Mouse (Mus musculus) heart, postnatal 25 days (tissue): ENCODE results near the gene Scamp4. TPM values are rescaled to one million over a fixed set of nuclear protein-coding genes. Genes with fewer than 3 reads are reported as not detected.

Experiments
- DNase-seq: peaks from one replicate; pipeline ENCODE4 v3.0.0; 2022; ENCODE audit warnings: low spot score
- intact Hi-C: fragments of 180-260 bp; cut with DNase I; formaldehyde crosslinking; loops from one replicate; pipeline ENCODE4 v1.15.1; 2025
- total RNA-seq, 2 experiments: library from RNA; stranded (reverse); gene quantifications; 2 replicates each; pipeline ENCODE4 v1.2.3; 2021

The Scamp4 gene
- 10 to 100 TPM; 21.0 to 21.7 TPM for total RNA-seq

DNA sequence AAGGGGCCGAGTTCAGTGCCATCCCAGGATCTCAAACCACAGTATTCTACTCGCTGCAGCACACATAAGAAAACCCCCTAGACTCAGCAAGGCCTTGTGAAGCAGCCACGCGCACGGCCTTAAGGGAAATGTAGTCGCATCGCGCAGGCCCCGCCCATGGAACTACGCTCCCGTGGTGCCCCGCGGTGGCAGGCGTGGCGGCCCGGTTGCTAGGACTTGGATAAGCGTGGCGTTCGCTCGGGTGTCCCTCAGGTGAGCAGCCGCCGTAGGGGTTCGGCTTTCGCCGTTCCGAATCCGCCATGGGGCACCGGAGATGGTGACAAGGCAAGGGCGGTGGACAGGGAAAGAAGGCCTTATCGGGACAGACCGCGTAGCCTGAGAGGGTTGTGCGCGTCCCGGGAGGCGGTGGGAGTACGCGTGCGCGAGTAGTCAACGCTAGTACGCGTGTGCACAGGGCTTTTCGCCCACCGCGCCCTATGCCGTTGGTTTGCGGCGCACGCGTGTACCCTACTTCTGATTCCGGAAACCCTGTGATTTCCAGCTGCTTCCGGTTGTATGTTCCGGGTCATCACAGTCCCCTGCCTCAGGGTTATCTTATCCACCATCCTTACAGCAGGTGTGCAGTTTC is at the start of gene Scamp4, which contains the start of gene Adat3:
TSS of gene Scamp4 (plus strand) at position 175 of the 628 bp plus-strand sequence.
TSS of gene Adat3 (plus strand) at position 183 of the 628 bp plus-strand sequence.
- peak; percentile 89 for DNase-seq
- intact Hi-C loops, result loop anchor here (2.0 kb wide), 1 partner anchor 18 kb away; no protein-coding TSS in a partner anchor

DNA sequence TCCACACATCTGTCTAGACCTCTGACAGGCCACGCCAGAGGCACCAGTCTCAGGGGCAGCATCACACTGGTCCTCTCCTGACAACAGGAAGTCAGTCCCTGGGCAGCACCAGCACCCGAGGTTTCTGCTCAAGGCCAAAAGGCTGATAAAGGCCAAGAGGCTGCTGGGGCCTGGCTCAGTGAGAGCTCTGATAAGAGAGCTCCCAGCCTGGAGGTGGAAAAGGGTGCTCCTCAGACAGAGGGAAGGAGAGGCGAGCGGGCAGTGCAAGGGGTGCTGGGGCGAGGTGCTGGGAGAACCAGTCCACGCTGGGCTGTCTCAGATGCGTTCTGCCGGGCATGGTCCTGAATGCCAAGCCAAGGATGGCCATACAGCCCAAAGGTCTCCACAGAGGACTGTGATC is 49.1 kb upstream of the Scamp4 start:
- DNase-seq, result no peak
- intact Hi-C loops, result no loop called here

DNA sequence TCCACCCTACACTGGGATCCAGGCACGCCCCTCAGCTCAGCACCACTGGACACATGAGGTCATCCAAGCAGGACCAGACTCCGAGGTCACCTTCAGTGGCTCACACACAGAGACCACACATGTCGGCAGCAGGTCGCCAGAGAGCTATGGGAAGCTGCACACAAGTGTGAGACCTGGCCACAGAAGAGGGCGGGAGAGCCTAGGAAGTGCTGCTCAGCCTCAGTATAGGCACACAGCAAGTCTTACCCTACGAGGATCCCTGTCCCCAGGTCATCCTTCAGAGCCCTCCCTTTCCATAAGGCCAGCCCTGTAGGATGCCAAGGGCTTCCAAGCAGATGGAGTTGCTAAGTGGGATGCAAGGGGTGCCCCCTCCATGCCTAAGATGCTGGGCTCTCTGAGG is 48.7 kb upstream of the Scamp4 start:
- intact Hi-C loops, result no loop called here
- DNase-seq, result no peak

DNA sequence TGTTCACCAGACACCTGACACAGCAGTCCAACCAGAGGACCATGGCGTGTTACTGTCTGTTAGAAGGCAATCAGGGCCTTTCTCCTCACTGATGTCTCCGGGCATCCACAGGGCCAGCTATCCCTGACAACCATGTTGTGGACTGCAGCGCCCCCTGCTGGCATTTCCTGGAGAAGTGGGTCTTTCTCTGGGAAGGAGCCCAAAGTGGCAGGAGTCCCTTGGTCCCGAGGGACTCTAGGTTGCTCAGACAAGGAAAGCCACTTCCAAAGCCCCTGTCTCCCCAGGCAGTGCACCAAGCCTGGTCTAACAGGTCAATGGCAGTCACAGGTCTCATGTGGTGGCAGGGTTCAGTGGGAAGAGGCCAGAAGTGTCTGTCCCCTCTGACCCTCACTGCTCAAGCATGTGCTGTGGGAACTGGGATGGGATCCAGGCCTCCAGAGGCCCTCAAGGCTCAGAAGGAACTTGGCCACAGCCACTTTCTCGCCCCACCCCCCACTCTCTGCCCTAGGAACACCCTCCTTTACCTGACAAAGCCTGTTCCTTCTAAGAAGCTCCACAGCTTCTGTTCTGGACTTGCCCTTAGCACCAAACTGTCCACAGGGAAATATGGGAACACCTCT is 45.2 kb upstream of the Scamp4 start:
- no peak for DNase-seq
- intact Hi-C loops, result no loop called here

DNA sequence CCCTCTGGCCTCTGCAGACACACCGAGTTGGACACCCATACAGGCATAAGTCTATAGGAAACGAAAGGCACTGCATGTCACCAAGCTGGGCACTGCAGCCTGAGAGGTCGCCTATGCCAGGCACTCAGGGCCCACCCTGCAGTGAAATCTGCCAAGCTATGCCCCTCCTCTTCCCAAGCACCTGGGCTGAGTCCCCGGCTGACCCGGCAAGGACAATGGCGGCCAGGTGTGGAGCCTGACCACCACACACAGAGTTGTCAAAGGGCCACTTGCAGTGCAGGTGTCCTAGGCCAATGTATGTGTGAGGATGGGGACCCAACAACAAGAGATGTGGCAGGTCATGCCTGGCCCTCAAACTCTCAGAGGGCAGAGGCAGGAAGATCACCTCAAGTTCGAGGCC is 43.2 kb upstream of the Scamp4 start:
- DNase-seq, result no peak

DNA sequence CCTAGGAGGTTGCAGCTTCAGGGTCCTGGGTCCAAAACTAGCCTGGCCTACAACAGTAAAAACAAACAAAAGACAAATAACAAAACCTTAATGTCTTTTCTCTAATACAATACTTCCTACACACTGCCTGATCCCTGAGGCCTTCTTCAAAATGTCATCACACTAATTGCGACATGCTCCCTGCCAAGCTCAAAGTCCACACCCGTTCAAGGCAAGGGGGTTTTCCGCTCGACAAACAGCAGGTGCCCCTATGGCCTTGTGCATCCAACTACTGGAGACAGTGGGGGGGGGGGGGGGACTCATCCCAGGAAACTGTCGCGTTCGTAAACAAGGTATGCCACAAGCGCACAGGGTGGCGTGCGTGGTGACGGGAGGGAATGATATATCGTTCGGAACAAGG is 42.1 kb upstream of the Scamp4 start:
- intact Hi-C loops, result no loop called here

More for the DNA sequence above, 43.2 kb upstream of the Scamp4 start:
- intact Hi-C loops, result no loop called here

DNA sequence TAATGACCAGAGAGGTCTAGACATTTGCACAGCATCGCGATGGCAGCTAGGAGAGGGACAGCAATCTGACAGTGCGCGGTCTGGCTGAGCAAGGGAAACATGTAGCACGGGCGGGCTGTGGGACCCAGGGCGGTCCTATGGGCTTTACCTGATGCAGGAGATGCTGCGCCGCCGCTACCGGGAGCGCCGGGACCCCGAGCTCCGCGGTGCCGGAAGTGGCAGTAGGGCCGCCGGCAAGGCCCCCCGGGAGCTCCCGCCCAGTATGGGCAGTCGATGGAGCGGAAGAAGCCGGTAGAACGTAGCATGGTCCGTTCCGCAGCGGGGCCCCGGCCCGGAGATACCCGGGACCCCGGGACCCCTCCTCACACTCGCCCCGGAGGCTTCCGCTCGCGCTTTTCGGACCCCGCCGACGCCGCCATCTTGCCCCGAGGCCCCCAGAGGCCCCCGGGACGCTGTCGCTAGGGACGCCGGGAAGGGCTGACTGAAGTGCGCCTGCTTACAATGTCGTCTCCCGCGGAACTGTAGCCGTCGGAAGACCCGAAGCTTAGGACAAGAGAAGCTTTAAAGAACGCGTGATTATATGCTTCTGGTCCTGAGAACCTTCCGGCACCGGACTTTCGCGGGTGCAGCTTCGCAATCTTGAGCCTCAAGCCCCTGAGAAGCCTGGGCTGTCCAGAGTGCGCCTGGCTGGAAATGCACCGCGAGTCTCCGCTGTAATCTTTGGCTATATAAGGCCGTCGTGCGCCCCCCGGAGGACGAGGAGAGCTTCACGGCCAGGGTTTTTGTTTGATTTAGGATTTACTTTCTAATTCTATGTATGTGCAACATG is 41.3 kb upstream of the Scamp4 start, which contains the start of gene Rexo1:
TSS of gene Rexo1 (minus strand) at position 445 of the 829 bp plus-strand sequence.
- intact Hi-C loops, result no loop called here
- DNase-seq, result peak; percentile 84

More for the DNA sequence above, 42.1 kb upstream of the Scamp4 start:
- DNase-seq, result no peak

DNA sequence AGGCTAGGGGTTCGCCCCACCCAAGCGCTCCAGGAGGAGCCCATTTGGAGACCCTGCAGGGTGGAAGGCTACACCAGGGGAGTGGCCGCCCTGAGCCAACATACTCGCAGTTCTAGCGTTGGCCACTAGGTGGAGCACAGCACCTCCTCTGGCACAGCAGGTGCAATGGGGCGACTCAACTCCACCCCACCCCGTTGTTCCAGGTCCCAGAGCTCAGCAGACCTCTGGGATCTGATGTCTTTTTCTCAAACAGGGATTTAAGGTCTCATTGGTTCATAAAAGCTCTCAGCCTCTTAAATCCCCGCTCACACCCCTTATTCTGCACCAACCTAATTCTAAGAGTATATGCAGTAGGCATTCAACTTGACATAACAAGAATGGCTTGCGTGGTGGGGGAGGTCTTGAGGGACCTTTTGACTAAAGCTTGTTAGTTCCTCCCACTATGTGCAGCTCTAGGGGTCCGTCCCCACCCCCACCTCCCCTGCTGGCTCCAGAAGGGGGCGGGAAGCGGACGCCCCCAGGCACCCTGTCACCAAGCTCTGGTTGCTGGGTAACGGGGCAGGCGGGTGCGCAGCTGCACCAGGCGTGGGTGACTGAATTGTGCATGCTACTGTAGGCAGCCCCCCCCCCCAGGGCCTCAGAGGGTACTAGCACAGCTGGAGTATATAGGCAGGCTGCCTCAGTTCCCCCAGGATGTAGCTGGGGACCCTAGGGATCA is 36.1 kb upstream of the Scamp4 start:
- peak; percentile 42 for DNase-seq

DNA sequence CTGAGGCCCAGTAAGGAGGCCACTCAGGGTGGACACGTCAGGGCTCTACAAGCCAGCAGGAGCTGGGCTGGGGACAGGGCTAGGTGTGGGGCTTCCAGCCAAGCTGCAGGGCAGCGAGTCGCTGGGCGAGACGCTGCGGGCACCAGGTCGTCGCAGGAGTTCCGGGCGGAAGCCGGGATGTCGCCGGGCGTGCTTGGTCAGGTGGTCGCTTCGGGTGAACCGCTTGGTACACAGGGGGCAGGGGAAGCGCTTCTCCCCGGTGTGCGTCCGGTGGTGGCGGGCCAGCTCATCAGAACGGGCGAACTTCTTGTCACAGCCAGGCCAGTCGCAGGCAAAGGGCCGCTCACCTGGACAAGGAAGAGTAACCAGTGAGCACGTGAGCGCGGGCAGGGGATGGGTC is 33.8 kb upstream of the Scamp4 start:
- no peak for DNase-seq
- intact Hi-C loops, result no loop called here

More for the DNA sequence above, 36.1 kb upstream of the Scamp4 start:
- intact Hi-C loops, result loop anchor here (1.0 kb wide), 1 partner anchor 122 kb away; no protein-coding TSS in a partner anchor

DNA sequence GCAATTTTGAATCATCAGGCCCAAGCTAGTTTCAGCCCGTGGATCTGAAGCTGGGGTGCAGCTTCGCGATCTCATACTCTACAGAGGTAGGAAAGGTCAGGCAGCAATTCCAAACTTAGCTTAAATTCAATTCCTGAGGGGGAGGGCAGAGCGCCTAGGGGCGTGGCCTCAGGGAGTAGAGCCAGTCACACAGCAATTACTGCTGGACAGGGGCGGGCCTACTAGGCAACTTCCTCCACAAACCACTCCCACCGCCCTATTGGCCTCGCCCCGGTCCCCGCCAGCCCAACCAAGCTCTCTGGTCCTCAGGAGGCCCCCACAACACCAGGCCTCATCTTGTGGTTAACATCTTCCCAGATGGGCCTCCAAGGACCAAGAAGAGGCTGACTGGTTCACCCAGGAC is 33.0 kb upstream of the Scamp4 start:
- peak; percentile 39 for DNase-seq
- intact Hi-C loops, result no loop called here

DNA sequence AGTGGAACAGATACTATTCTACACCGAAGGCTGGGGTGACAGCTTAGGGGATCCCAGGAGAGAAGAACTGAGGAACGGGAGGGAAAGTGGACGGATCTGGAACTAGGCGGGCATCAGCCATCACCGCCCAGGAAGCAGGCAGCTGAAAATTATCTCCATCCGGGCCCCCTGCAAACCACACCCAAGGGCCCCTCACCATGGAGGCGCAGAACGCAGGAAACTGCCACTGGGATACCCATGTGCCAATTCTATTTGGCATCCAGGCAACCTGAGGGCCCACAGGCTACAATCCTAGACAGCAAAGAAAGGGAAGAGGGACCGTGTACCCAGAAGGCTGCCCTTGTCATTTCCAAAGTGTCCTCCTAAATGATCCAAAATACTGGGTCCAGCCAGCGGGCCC is 32.3 kb upstream of the Scamp4 start:
- no peak for DNase-seq
- intact Hi-C loops, result no loop called here

DNA sequence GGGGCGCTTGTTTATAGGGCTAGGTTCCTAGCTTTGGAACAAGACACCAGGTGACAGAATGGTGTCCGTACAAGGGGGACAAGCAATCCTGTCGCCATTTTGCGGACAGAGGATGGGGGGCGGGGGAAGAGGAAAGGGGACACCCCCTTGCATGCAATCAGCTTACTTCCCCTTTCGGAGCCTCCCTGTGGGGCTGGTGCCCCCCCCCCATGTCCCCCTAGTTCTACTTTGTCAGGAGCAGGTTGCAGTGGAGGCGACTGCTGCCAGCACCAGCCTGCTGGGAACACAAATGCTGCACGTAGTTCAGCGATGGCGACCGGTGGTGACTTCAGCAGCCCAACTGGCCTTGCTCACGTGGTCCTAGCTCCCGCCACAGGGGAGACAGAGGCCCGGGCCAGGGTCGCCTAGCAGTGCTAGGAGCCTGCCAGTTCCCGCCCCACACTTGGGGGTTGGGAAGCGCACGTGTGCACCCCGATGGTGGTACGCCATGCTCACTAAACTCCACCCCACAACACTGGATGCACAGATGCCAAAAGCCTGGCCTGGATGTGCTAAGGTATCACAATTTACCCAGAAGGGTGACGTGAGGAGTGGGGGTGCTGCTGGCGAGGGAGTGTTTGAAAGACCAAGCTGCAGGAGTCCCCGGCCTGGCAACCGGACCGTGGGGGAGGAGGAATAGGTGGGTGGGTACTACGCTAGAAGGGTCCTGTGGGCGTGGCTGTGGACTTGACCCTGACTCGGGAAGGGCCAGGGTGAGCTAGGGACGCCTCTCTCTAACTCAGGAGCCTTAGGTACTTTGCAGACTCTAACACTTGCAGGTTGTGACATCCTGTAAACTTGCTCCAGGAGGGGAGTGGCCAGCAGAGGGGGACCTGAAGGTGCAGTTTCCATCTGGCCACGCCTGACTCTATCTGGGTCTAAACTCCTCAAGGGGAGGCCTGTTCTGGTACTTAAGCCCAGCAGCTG is 31.5 kb upstream of the Scamp4 start:
- no peak for DNase-seq
- intact Hi-C loops, result no loop called here

DNA sequence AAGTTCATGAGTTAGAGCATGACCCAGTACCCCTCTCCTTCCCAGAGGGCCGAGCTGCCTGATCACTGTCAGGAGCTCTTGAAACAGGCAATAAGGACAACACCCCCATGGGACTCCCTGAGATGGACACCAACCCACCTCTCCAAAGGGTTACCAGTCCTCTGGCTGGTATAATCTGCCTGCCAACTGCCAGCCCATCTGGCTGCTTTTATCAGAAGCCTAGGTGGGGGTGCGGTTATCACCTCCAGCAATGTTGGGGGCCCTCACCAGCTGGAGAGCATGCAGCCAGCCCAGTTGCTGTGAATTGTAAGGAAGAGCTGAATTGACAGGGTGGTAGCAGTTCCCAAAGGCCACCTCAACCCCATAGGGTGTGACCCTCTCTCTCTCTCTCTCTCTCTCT is 30.2 kb upstream of the Scamp4 start:
- no peak for DNase-seq
- intact Hi-C loops, result no loop called here

DNA sequence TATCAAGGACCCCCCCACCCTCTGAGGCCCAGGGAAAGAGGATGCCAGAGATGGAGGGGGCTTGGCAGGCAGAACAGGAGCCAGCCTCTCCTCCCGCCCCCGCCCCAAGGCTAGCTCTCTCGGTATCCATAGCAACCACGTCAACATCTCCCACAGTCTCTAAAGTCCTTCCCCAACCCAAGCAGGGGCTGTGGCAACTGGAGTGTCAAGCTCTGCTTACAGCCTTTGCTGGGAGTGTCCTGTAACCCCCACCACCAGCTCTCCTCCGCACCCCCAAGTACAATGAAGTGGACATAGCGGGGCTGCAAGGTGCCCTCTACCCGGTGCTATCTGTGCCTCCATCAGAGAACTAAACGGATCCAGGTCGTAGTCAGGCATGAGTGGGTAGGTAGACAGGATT is 28.7 kb upstream of the Scamp4 start:
- intact Hi-C loops, result no loop called here
- no peak for DNase-seq

DNA sequence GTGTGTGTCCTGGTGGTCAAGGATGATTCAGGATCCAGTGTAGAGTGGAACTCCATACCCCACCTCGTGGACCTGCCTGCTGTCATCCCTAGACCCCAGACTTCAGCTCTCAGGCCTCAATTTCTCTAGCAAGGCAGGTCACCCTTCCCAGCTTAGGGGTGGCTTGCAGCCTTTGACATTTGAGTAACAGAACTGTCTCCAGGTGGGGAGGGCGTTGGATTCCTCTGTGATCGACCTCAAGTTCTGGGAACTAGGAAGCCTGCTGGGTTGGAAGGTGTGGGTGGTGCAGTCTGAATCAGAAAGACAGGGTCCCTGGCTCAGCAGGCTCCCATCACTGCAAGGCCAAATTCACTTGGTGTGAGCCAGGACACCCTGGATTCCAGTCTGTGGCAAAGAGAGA is 27.8 kb upstream of the Scamp4 start:
- no peak for DNase-seq
- intact Hi-C loops, result no loop called here

DNA sequence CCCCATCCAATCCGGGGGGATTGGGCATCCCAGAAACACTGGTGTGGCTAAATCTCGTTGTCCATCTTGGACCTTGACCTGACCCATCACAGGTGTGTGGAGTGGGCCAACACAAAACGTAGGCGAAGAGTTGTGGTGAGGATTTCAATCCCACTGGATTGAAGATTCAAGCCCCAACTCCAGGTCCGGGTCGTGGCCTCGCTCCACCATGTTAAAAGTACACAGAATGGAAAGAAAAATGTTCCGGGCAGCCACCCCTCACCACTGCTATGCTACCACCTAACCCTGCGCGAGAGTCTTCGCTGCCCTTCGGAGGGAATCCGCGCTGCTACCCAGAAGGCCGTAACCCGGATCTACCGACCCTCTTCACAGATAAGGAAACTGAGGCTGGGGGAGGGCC is 26.7 kb upstream of the Scamp4 start:
- intact Hi-C loops, result no loop called here

DNA sequence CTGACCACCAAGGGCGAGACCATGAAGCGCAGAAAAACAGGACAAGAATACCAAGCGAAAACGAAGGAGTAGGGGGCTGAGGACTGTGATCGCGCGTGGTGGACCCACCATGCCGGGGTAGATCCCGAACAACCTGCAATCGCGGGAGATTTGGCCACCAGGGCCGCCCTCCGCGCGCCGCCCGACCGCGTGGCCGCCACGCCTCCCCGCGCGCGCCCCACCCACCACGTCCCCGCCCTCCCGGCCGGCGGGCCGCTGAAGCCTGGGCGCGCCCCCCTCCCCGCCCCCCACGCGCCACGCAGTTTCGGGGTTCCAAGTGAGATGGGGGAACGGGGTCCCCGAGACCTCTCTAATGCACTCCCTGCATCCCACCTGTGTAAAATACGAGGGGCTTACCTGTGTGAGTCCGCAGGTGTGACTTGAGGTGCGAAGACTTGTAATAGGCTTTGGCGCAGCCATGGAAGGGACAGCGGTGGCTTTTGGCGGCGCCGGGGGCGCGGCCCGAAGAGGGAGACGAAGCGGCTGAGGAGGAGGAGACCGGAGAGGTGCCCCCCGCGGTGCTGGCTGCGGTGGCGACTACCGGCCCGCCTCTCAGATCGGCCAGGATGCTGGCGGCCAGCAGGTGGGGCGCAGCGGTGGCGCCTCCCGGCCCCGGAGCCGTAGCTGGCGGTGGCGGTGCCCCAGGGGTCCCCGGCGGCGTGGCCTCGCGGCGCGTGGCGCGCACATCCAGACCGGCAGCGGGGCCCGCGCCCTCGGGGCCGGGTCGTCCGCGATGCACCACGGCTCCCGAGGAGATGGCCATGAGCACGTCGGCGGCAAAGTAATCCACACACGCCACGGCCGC is 26.1 kb upstream of the Scamp4 start:
- intact Hi-C loops, result no loop called here
- no peak for DNase-seq

More for the DNA sequence above, 26.7 kb upstream of the Scamp4 start:
- DNase-seq, result no peak
